19 mouse cellular contexts compared by ENCODE assay signal in the genomic region with DNA sequence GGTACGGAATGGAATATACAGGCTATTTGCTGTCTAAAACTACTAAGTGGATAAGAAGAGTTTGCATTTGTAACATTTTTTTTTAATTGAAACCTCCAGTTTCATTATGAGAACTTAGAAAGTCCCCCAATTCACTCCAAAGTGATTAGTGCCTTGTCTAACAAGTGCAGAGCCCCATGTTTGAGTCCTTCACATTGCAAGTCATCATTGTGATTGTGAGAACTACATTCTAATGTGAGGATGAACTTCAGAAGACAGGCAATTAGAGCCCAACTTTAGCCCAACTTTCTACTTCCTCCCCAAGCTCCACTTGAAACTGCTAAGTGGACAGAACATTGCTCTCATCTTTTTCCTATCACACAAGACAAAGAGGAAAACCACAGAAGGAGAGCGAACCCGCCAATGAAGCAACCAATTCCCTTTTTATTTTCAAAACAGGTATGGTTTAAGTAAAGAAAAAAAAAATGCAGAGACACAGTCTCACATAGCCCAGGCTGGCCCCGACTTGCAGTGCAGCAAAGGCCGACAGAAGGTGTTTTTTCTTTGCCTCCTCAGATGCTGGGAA. TPM values are rescaled to one million over a fixed set of nuclear protein-coding genes. Genes with fewer than 3 reads are reported as not detected.
DNase-seq lines count a peak whose midpoint lies in the region; TF ChIP-seq lines count a peak whose summit lies in the region.
"Had no signal": no experiment of that assay in that cellular context is flagged by ENCODE, and none has a peak within 500 bp of the region (broad histone marks: within the 10 kb centered on the region; RNA-seq: fewer than 3 reads in every experiment).

No protein-coding gene starts in this region.

- H3K36me3 ChIP-seq in MEL (ENCODE audit: control insufficient read depth in 1 of 2, insufficient read depth in 2 of 2, low read length in 2 of 2), result peaks cover 0 to 29% of the 10 kb centered on the region in 2 experiments; a peak in 3 of 4 replicates
- peaks cover 86% of the 10 kb centered on the region for H3K36me3 ChIP-seq in megakaryocyte, embryonic 14.5 days (replicated peaks; ENCODE audit: low read length)
- H3K36me3 ChIP-seq: embryonic facial prominence, embryonic 15.5 days; forebrain, embryonic 10.5 days; hindbrain, embryonic 15.5 days; limb, embryonic 13.5 days; midbrain, embryonic 12.5 days had no signal

- no peaks in the 10 kb centered on the region for H3K27me3 ChIP-seq in MEL (ENCODE audit: control insufficient read depth in 1 of 2, insufficient read depth in 2 of 2, low read length in 2 of 2)
- H3K27me3 ChIP-seq in megakaryocyte, embryonic 14.5 days (replicated peaks), result no peaks in the 10 kb centered on the region
- H3K27me3 ChIP-seq: embryonic facial prominence, embryonic 15.5 days; hindbrain, embryonic 15.5 days; limb, embryonic 13.5 days; midbrain, embryonic 12.5 days had no signal

- no peak overlapping the region for H3K9ac ChIP-seq in MEL (ENCODE audit: control insufficient read depth, low read depth, low read length, poor library complexity, severe bottlenecking)
- H3K9ac ChIP-seq: embryonic facial prominence, embryonic 15.5 days; hindbrain, embryonic 15.5 days; limb, embryonic 13.5 days; midbrain, embryonic 12.5 days had no signal

- no peak overlapping the region for H3K4me3 ChIP-seq in MEL (ENCODE audit: control insufficient read depth in 1 of 2, insufficient read depth in 1 of 2, low read depth in 2 of 2, low read length in 2 of 2)
- peak overlapping the region; percentile 90 for H3K4me3 ChIP-seq in megakaryocyte, embryonic 14.5 days (replicated peaks)
- H3K4me3 ChIP-seq: embryonic facial prominence, embryonic 15.5 days; forebrain, embryonic 10.5 days; hindbrain, embryonic 15.5 days; limb, embryonic 13.5 days; midbrain, embryonic 12.5 days had no signal

- TF ChIP-seq POLR2A in MEL (IDR thresholded peaks at IDR 0.05; ENCODE audit: control insufficient read depth in 1 of 2, insufficient read depth in 1 of 2, low read depth in 1 of 2, low read length in 2 of 2, poor library complexity in 1 of 2), result no peak

- TF ChIP-seq CTCF in MEL (IDR thresholded peaks at IDR 0.05 in 2 of 3, conservative IDR thresholded peaks at IDR 0.05 in 1 of 3; ENCODE audit: control insufficient read depth in 1 of 3, insufficient read depth in 1 of 3, low read depth in 2 of 3, low read length in 3 of 3, poor library complexity in 1 of 3, severe bottlenecking in 1 of 3), result no peak

- peaks cover 79% of the 10 kb centered on the region for H3K79me2 ChIP-seq in MEL (ENCODE audit: control insufficient read depth, insufficient read depth, low read length, poor library complexity)

- H3K27ac ChIP-seq in MEL (ENCODE audit: control insufficient read depth, low read depth, low read length), result peak overlapping the region; percentile 2; the same call in 1 of the 2 replicates
- H3K27ac ChIP-seq: embryonic facial prominence, embryonic 15.5 days; forebrain, embryonic 10.5 days; heart, adult 2 months; hindbrain, embryonic 15.5 days; limb, embryonic 13.5 days; midbrain, embryonic 12.5 days had no signal

- TF ChIP-seq EP300 in MEL (IDR thresholded peaks at IDR 0.05; ENCODE audit: low read depth in 1 of 2, low read length in 2 of 2), result 0 out of 4 replicates have a peak, but pooled peaks of 1 of the 2 experiments have one; percentile 28

- no peaks in the 10 kb centered on the region for H3K9me3 ChIP-seq in MEL (replicated peaks; ENCODE audit: insufficient read depth, low read length)
- H3K9me3 ChIP-seq in megakaryocyte, embryonic 14.5 days, result no peaks in the 10 kb centered on the region
- H3K9me3 ChIP-seq: embryonic facial prominence, embryonic 15.5 days; forebrain, embryonic 10.5 days; hindbrain, embryonic 15.5 days; limb, embryonic 13.5 days; midbrain, embryonic 12.5 days had no signal

- no peak for TF ChIP-seq RAD21 in MEL (IDR thresholded peaks at IDR 0.05; ENCODE audit: low read depth, low read length)

- H3K4me1 ChIP-seq in MEL (ENCODE audit: control insufficient read depth in 1 of 2, insufficient read depth in 2 of 2, low read length in 2 of 2), result peaks cover 9 to 14% of the 10 kb centered on the region in 2 experiments
- H3K4me1 ChIP-seq in megakaryocyte, embryonic 14.5 days, result peaks cover 42% of the 10 kb centered on the region

- DNase-seq in A20 (ENCODE audit: low read depth, low spot score) (peak; percentile 58), MEL (ENCODE audit: low read depth, low spot score) (peak; percentile 36)
- DNase-seq in induced T-regulatory cell, adult 2 months (ENCODE audit: low read depth), result peak; percentile 77
- no peak for DNase-seq in kidney, adult 8-10 months
- DNase-seq in thymus, postnatal 0 days (ENCODE audit: low spot score), result no peak
- DNase-seq in lung, postnatal 4 days, result no peak
- DNase-seq: adrenal gland, adult 8-10 months; cerebellum, adult 11 months; cerebellum, postnatal 14 days; heart, adult 2 months; heart, postnatal 4 days; layer of hippocampus, postnatal 36 days; lung, adult 2 months had no signal

TF ChIP-seq in MEL, 35 proteins besides CTCF, POLR2A, EP300 and RAD21:
- TF ChIP-seq ZNF384 (IDR thresholded peaks at IDR 0.05; ENCODE audit: low read depth, low read length), result peak; percentile 56
- no peak for TF ChIP-seq ZC3H11A (IDR thresholded peaks at IDR 0.05; ENCODE audit: low read depth, low read length)

RNA-seq across cellular contexts. Expression of gene Rap1b, which starts 5.3 kb away (rescaled TPM):
- 42.3 and 47.4 TPM in 2 replicates for total RNA-seq in MEL (2012; rRNA removed)
- polyA plus RNA-seq in MEL (2012; ENCODE audit: insufficient read depth in 1 of 2, insufficient read length in 2 of 2, low read depth in 1 of 2, low replicate concordance in 2 of 2, missing spikeins in 1 of 2), result 10 to 100 TPM; 83.3 to 89.1 TPM
- 87.7 and 210 TPM in 2 replicates for polyA plus RNA-seq in megakaryocyte, embryonic 14.5 days (2012; ENCODE audit: insufficient read depth, low replicate concordance)
- polyA plus RNA-seq in thymus, postnatal 0 days (2015; fragmentation: Nextera tagmentation; extraction: Ambion mirVana), result 234 and 261 TPM in 2 replicates

RNA-seq across cellular contexts. Expression of gene Nup107, which starts 48.0 kb away (rescaled TPM):
- total RNA-seq in MEL (2012; rRNA removed), result 77.8 and 80.2 TPM in 2 replicates
- 10 to 100 TPM in 1 of 2 experiments, not detected in 1; 91.6 TPM for polyA plus RNA-seq in MEL (2012; ENCODE audit: insufficient read depth in 1 of 2, insufficient read length in 2 of 2, low read depth in 1 of 2, low replicate concordance in 2 of 2, missing spikeins in 1 of 2)
- 10.8 TPM in 1 of 2 replicates, not detected in the other for polyA plus RNA-seq in megakaryocyte, embryonic 14.5 days (2012; ENCODE audit: insufficient read depth, low replicate concordance)
- 73.7 and 81.7 TPM in 2 replicates for polyA plus RNA-seq in thymus, postnatal 0 days (2015; fragmentation: Nextera tagmentation; extraction: Ambion mirVana)

Comparison
In these comparisons a context has a peak if more than half of its experiments do, and no peak if none do; other contexts are left out.
1. DNase-seq: peak in A20 (single experiment), MEL (single experiment) and induced T-regulatory cell, adult 2 months (single experiment); none in kidney, adult 8-10 months (0 of 2), thymus, postnatal 0 days (single experiment) and lung, postnatal 4 days (0 of 2).